Comparison of ENCODE assay signal across 18 mouse cellular contexts in the genomic region with DNA sequence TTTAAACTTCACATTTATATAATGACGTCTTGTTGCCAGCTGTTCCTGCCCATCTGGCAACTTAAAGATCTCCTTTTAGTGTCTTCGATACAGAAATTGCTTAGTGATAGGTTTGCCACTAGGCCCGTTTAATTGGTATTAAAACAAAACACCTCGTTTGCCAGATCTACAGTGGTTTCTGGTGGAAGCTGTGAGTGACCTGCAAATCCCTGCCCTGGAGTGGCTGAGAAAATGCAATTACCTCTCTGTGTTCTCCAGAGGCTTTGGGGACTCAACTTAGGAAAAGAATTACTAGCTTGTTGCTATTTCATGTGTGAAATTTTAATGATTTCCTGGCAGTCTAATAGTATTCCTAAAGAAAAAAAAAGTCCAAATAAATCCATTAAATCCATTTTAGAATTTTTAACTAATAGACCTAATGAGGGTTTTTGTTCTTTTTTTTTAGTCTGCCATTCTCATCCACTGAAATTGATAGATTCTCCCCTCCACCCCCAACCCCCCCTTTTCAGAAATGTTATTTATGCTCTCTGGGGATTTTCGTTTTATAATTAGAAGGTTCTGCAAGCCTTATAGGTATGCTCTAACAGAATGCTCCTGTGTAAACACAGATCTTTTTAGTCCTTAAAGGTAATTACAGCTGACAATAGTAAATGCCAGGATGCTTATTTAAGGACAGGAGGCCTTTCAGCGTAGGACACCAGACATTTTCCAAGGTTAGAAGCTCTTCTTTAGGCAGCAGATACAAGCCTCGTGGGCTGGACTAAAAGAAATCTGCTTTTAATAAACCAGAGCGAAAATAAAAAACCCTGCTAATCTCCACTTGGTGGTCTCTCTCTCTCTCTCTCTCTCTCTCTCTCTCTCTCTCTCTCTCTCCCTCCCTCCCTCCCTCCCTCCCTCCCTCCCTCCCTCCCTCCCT.
DNase-seq lines count a peak whose midpoint lies in the region; ATAC-seq and TF ChIP-seq lines count a peak whose summit lies in the region.
"Had no signal": no experiment of that assay in that cellular context is flagged by ENCODE, and none has a peak within 500 bp of the region (broad histone marks: within the 10 kb centered on the region; RNA-seq: fewer than 3 reads in every experiment).

No protein-coding gene starts in this region.

- 54% methylated on average over 8 of the region's 8 CpGs for WGBS in heart, embryonic 14.5 days
- 2% methylated on average over 8 of the region's 8 CpGs for WGBS in forebrain, embryonic 14.5 days
- WGBS in hindbrain, postnatal 0 days = 26% methylated on average over 8 of the region's 8 CpGs
- 14% methylated on average over 8 of the region's 8 CpGs for WGBS in midbrain, postnatal 0 days

- no peak overlapping the region for H3K27ac ChIP-seq in heart, embryonic 14.5 days (replicated peaks in 1 of 2; ENCODE audit: control insufficient read depth in 1 of 2, insufficient read depth in 1 of 2, low read depth in 2 of 2, low read length in 2 of 2)
- peak overlapping the region; percentile 89 for H3K27ac ChIP-seq in forebrain, embryonic 14.5 days (ENCODE audit: low read depth, low read length)
- 0 out of 2 replicates have a peak overlapping the region, but pooled peaks have one; percentile 27 for H3K27ac ChIP-seq in hindbrain, postnatal 0 days
- peak overlapping the region; percentile 55 for H3K27ac ChIP-seq in midbrain, postnatal 0 days (ENCODE audit: low read depth, low read length)

- H3K9ac ChIP-seq in heart, embryonic 14.5 days (ENCODE audit: low read length) = no peak overlapping the region
- H3K9ac ChIP-seq in forebrain, embryonic 14.5 days (ENCODE audit: low read length) = 0 out of 2 replicates have a peak overlapping the region, but pooled peaks have one; percentile 21
- H3K9ac ChIP-seq in hindbrain, postnatal 0 days (replicated peaks; ENCODE audit: low read length) = no peak overlapping the region
- H3K9ac ChIP-seq in midbrain, postnatal 0 days (replicated peaks; ENCODE audit: low read length, poor library complexity, severe bottlenecking) = no peak overlapping the region

- intact Hi-C loops in heart, postnatal 25 days (cut with DNase I) = no loop called here

- no peaks in the 10 kb centered on the region for H3K9me3 ChIP-seq in heart, embryonic 14.5 days (ENCODE audit: control insufficient read depth, low read length)
- H3K9me3 ChIP-seq in forebrain, embryonic 14.5 days (replicated peaks; ENCODE audit: control insufficient read depth, low read length) = no peaks in the 10 kb centered on the region
- H3K9me3 ChIP-seq in hindbrain, postnatal 0 days (ENCODE audit: low read length) = no peaks in the 10 kb centered on the region
- no peaks in the 10 kb centered on the region for H3K9me3 ChIP-seq in midbrain, postnatal 0 days (ENCODE audit: low read length)
- H3K9me3 ChIP-seq: G1E had no signal

- no peaks in the 10 kb centered on the region for H3K36me3 ChIP-seq in heart, embryonic 14.5 days (ENCODE audit: control insufficient read depth, insufficient read depth, low read length)
- peaks cover 37% of the 10 kb centered on the region for H3K36me3 ChIP-seq in forebrain, embryonic 14.5 days (ENCODE audit: control insufficient read depth, insufficient read depth, low read length)
- peaks cover 9% of the 10 kb centered on the region for H3K36me3 ChIP-seq in hindbrain, postnatal 0 days (ENCODE audit: insufficient read depth, low read length)
- peaks cover 19% of the 10 kb centered on the region for H3K36me3 ChIP-seq in midbrain, postnatal 0 days (ENCODE audit: insufficient read depth, low read length)
- H3K36me3 ChIP-seq: G1E had no signal

- TF ChIP-seq CTCF in hindbrain, postnatal 0 days (IDR thresholded peaks at IDR 0.05; ENCODE audit: low read depth) = no peak
- TF ChIP-seq CTCF in midbrain, postnatal 0 days (IDR thresholded peaks at IDR 0.05) = no peak

- DNase-seq in heart, postnatal 25 days (ENCODE audit: low spot score) = no peak
- peak; percentile 91 for DNase-seq in forebrain, embryonic 14.5 days (ENCODE audit: low spot score)
- DNase-seq in hindbrain, postnatal 0 days (ENCODE audit: low spot score) = no peak
- DNase-seq in midbrain, postnatal 0 days (ENCODE audit: low spot score) = no peak
- DNase-seq in adrenal gland, postnatal 4 days (ENCODE audit: low spot score in 2 of 2) = no peak
- DNase-seq in urinary bladder, postnatal 14 days (ENCODE audit: low spot score) = no peak
- DNase-seq in ovary, adult 18-20 months (ENCODE audit: low spot score) = no peak
- DNase-seq: B cell, adult 2 months; cerebellum, adult 11 months; heart, adult 18-20 months; kidney, postnatal 25 days; lung, postnatal 14 days; right cerebral cortex, postnatal 25 days; thymus, postnatal 4 days had no signal

- ATAC-seq in heart, embryonic 14.5 days (ENCODE audit: insufficient number of reproducible peaks, insufficient read depth, low FRiP score, low read depth) = no peak
- peak; percentile 74 for ATAC-seq in forebrain, embryonic 14.5 days
- no peak for ATAC-seq in hindbrain, postnatal 0 days
- ATAC-seq in midbrain, postnatal 0 days (ENCODE audit: low FRiP score) = no peak
- ATAC-seq: inflammation-experienced regulatory T-cells, adult 6 months had no signal

- H3K4me3 ChIP-seq in heart, embryonic 14.5 days (ENCODE audit: control insufficient read depth in 1 of 2, insufficient read depth in 1 of 2, low read depth in 1 of 2, low read length in 2 of 2) = no peak overlapping the region
- no peak overlapping the region for H3K4me3 ChIP-seq in forebrain, embryonic 14.5 days (ENCODE audit: low read depth, low read length)
- no peak overlapping the region for H3K4me3 ChIP-seq in hindbrain, postnatal 0 days (ENCODE audit: low read length)
- no peak overlapping the region for H3K4me3 ChIP-seq in midbrain, postnatal 0 days (ENCODE audit: low read depth, low read length)

- H3K4me2 ChIP-seq in heart, embryonic 14.5 days (ENCODE audit: low read length) = peak overlapping the region; percentile 51; the same call in 1 of the 2 replicates
- H3K4me2 ChIP-seq in forebrain, embryonic 14.5 days (ENCODE audit: low read length) = no peak overlapping the region
- no peak overlapping the region for H3K4me2 ChIP-seq in hindbrain, postnatal 0 days (ENCODE audit: low read depth, low read length)
- H3K4me2 ChIP-seq in midbrain, postnatal 0 days (ENCODE audit: low read depth, low read length, poor library complexity, severe bottlenecking) = no peak overlapping the region
- H3K4me2 ChIP-seq: liver, embryonic 11.5 days had no signal

- H3K4me1 ChIP-seq in heart, embryonic 14.5 days (ENCODE audit: control insufficient read depth in 2 of 2, insufficient read depth in 2 of 2, low read length in 2 of 2) = peaks cover 13 to 14% of the 10 kb centered on the region in 2 experiments
- H3K4me1 ChIP-seq in forebrain, embryonic 14.5 days (ENCODE audit: control insufficient read depth, insufficient read depth, low read length) = peaks cover 47% of the 10 kb centered on the region
- peaks cover 20% of the 10 kb centered on the region; the same call in 1 of the 2 replicates for H3K4me1 ChIP-seq in hindbrain, postnatal 0 days (ENCODE audit: insufficient read depth, low read length)
- H3K4me1 ChIP-seq in midbrain, postnatal 0 days (ENCODE audit: insufficient read depth, low read length) = peaks cover 6% of the 10 kb centered on the region; the same call in 1 of the 2 replicates

- H3K27me3 ChIP-seq in heart, embryonic 14.5 days (ENCODE audit: control insufficient read depth, insufficient read depth, low read length) = no peaks in the 10 kb centered on the region
- H3K27me3 ChIP-seq in forebrain, embryonic 14.5 days (replicated peaks; ENCODE audit: control insufficient read depth, insufficient read depth, low read length) = no peaks in the 10 kb centered on the region
- H3K27me3 ChIP-seq in hindbrain, postnatal 0 days (ENCODE audit: insufficient read depth, low read length) = no peaks in the 10 kb centered on the region
- H3K27me3 ChIP-seq in midbrain, postnatal 0 days (ENCODE audit: insufficient read depth, low read length) = no peaks in the 10 kb centered on the region

Comparison
In these comparisons a context has a peak if more than half of its experiments do, and no peak if none do; other contexts are left out.
1. H3K27ac ChIP-seq: peak in forebrain, embryonic 14.5 days (single experiment), hindbrain, postnatal 0 days (single experiment) and midbrain, postnatal 0 days (single experiment); none in heart, embryonic 14.5 days (0 of 2).